In genomic region chr7:126097219-126097915, GRCm38 (mm10) we compare ENCODE assay signal across 16 mouse cellular contexts. TPM values are rescaled to one million over a fixed set of nuclear protein-coding genes. Genes with fewer than 3 reads are reported as not detected.
DNase-seq lines count a peak whose midpoint lies in the region; ATAC-seq lines count a peak whose summit lies in the region.
"Had no signal": no experiment of that assay in that cellular context is flagged by ENCODE, and none has a peak within 500 bp of the region (broad histone marks: within the 10 kb centered on the region; RNA-seq: fewer than 3 reads in every experiment).

No protein-coding gene starts in this region.

- no peaks in the 10 kb centered on the region for H3K4me1 ChIP-seq in limb, embryonic 15.5 days
- H3K4me1 ChIP-seq in limb, embryonic 10.5 days: no peaks in the 10 kb centered on the region
- H3K4me1 ChIP-seq: heart, embryonic 13.5 days; hindbrain, embryonic 12.5 days; limb, embryonic 13.5 days had no signal

- no peaks in the 10 kb centered on the region for H3K27me3 ChIP-seq in limb, embryonic 15.5 days
- no peaks in the 10 kb centered on the region for H3K27me3 ChIP-seq in limb, embryonic 10.5 days (ENCODE audit: low read depth, poor library complexity, severe bottlenecking)
- H3K27me3 ChIP-seq: heart, embryonic 13.5 days; hindbrain, embryonic 12.5 days; limb, embryonic 13.5 days had no signal

- 79% methylated on average over 7 of the region's 9 CpGs for WGBS in limb, embryonic 15.5 days
- WGBS in limb, embryonic 10.5 days: 68% methylated on average over 7 of the region's 9 CpGs

- peaks cover 53% of the 10 kb centered on the region for H3K36me3 ChIP-seq in limb, embryonic 15.5 days
- H3K36me3 ChIP-seq in limb, embryonic 10.5 days: peaks cover 62% of the 10 kb centered on the region

- no peak overlapping the region for H3K4me2 ChIP-seq in limb, embryonic 15.5 days
- H3K4me2 ChIP-seq: heart, embryonic 13.5 days; hindbrain, embryonic 12.5 days; limb, embryonic 13.5 days had no signal

- no peak for ATAC-seq in limb, embryonic 15.5 days (ENCODE audit: insufficient number of reproducible peaks, low FRiP score, low TSS enrichment, low read depth)
- ATAC-seq in granulocyte monocyte progenitor cell, adult 5-6 weeks (replicated peaks; ENCODE audit: poor library complexity, severe bottlenecking): peak; percentile 29; the same call in 1 of the 2 replicates
- ATAC-seq in erythroblast, adult 5-6 weeks (replicated peaks; ENCODE audit: low FRiP score, poor library complexity, severe bottlenecking): no peak
- ATAC-seq: forebrain, postnatal 0 days; intestine, embryonic 16.5 days had no signal

- DNase-seq in limb, embryonic 10.5 days (ENCODE audit: low spot score): no peak
- peak; percentile 80 for DNase-seq in 3T3-L1 (ENCODE audit: low read depth, low spot score)
- peak; percentile 48 for DNase-seq in CD4-positive helper T cell, adult 2 months (ENCODE audit: low read depth, low spot score)
- DNase-seq in gastrocnemius, adult 18-20 months (ENCODE audit: low spot score): no peak
- DNase-seq: cerebellum, adult 2 months; forebrain, postnatal 0 days; gastrocnemius, postnatal 14 days had no signal

- no peak overlapping the region for H3K4me3 ChIP-seq in limb, embryonic 15.5 days
- H3K4me3 ChIP-seq in limb, embryonic 10.5 days: no peak overlapping the region
- H3K4me3 ChIP-seq: erythroblast, embryonic 14.5 days; heart, embryonic 13.5 days; hindbrain, embryonic 12.5 days; limb, embryonic 13.5 days had no signal

- no peak overlapping the region for H3K9ac ChIP-seq in limb, embryonic 15.5 days
- H3K9ac ChIP-seq: forebrain, postnatal 0 days; heart, embryonic 13.5 days; hindbrain, embryonic 12.5 days; limb, embryonic 13.5 days had no signal

- H3K9me3 ChIP-seq in limb, embryonic 15.5 days: no peaks in the 10 kb centered on the region
- no peaks in the 10 kb centered on the region for H3K9me3 ChIP-seq in limb, embryonic 10.5 days (replicated peaks)
- H3K9me3 ChIP-seq: heart, embryonic 13.5 days; hindbrain, embryonic 12.5 days; limb, embryonic 13.5 days had no signal

- 0 out of 2 replicates have a peak overlapping the region, but pooled peaks have one; percentile 11 for H3K27ac ChIP-seq in limb, embryonic 15.5 days
- no peak overlapping the region for H3K27ac ChIP-seq in limb, embryonic 10.5 days
- H3K27ac ChIP-seq: hindbrain, embryonic 12.5 days; limb, embryonic 13.5 days had no signal

RNA-seq across cellular contexts. Expression of gene Gsg1l, which starts 15.2 kb away (rescaled TPM):
- polyA plus RNA-seq in limb, embryonic 15.5 days (2015; fragmentation: Nextera tagmentation; extraction: Ambion mirVana): 2.0 and 2.3 TPM in 2 replicates
- 0.18 and 0.61 TPM in 2 replicates for polyA plus RNA-seq in limb, embryonic 10.5 days (2016; fragmentation: Nextera tagmentation; extraction: Ambion mirVana)
- total RNA-seq in granulocyte monocyte progenitor cell, adult 5-6 weeks (2014; fragmentation: Nextera tagmentation): not detected in 2 replicates
- total RNA-seq in granulocyte monocyte progenitor cell, adult 5-6 weeks (2017): not detected in 2 replicates
- total RNA-seq in erythroblast, adult 5-6 weeks (2015; ENCODE audit: low replicate concordance): not detected in 2 replicates
- not detected in 2 replicates for total RNA-seq in erythroblast, adult 5-6 weeks (2017; ENCODE audit: low replicate concordance)
- under 1 TPM in 1 of 2 experiments, not detected in 1; 0.05 TPM for total RNA-seq in gastrocnemius, adult 18-20 months (2021)
- total RNA-seq: ES-E14 had no signal
- polyA plus RNA-seq: erythroblast, embryonic 14.5 days had no signal

Comparison
In these comparisons a context has a peak if more than half of its experiments do, and no peak if none do; other contexts are left out.
1. DNase-seq: peak in 3T3-L1 (single experiment) and CD4-positive helper T cell, adult 2 months (single experiment); none in limb, embryonic 10.5 days (single experiment) and gastrocnemius, adult 18-20 months (single experiment).